Mouse (Mus musculus) central nervous system, embryonic 11.5 days (tissue): Measurements from ENCODE around the gene Rfk. TPM values are rescaled to one million over a fixed set of nuclear protein-coding genes. Genes with fewer than 3 reads are reported as not detected.

Experiments
- polyA plus RNA-seq: library from polyadenylated mRNA; depleted of rRNA; stranded (reverse); fragments of >200 nt; gene quantifications from 2 replicates; pipeline ENCODE4 v1.2.3, GENCODE M21; 2012; rRNA removed

Rfk gene
- polyA plus RNA-seq = 29.3 and 42.3 TPM in 2 replicates

GRCm38 (mm10) chr19:17393841-17394591 is at the start of gene Rfk:
Gene Rfk, plus strand, starts transcription at chr19:17394043.

DNA sequence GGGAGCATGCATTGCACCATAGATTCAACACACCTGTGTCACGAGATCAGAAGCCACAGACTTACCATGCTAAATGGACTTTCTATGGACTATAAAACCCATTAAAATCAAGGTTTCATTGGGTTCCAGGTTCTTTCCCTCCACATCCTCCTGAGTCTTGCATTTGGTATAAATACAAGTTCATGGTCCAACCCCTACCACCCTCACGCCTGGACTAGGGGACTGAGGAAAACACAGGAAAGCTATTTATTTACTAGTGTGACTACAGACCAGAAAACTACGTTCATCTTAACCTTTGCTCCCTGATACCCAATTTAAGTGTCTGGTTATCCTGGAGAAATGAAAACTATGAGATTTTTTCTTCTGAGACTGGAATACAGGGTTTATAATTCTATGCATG is 21.1 kb upstream of the Rfk start, which contains the start of gene Gcnt1:
Gene Gcnt1, minus strand, starts transcription at position 144 of the 400 bp plus-strand sequence.

Other genes with a start within 250 kb of the Rfk start
- 4.1 and 5.8 TPM in 2 replicates for gene Gcnt1, start 21.2 kb upstream of the Rfk start, polyA plus RNA-seq